Mouse (Mus musculus): Measurements from ENCODE around the gene Stox1.

The Stox1 gene

DNA sequence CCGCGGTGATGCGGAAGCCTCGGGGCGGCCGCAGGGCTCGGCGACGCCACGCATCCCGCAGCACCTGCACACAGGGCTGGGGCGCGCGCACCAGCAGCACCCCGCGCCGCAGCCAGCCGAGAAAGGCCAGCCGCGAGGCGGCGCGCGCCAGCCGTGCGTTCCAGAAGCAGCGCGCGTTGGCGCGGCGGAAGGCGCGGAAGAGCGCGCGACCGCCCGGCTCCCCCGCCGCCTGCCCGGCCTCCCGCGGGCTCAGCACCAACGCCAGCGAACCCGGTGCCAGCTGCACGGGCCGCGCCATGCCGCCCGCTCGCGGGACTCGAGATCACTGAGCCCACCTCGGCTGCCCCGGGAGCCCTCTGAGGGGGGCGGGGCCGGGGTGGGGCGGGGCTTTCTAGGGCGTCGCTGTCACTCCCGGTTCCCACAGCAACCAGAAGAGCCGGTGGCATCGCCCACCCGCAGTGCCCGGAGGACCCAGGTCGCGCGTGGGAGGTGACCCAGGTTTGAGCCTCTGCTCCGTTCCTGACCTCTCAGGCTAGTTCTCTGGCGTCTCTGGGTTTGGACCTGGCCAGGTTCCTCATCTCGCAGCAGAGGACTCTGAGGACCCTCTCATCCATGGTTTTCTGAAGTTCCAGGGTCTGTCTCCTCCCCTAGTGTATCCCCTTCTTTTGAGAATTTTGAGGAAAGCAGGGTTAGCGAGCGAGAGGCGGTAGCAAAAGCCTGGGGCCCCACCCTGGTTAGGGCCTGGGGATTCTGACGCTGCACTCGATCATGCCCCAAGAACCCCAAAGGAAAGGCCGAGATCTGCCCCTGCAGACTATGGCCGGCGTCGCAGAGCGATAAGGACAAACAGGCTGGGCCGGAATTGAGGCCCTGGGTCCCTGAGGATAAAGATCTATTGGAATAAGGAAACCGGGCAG, at the start of gene Stox1:
Gene Stox1, minus strand, starts transcription at position 358 of the 917 bp plus-strand sequence.
- no peak for TF ChIP-seq GATA4 (IDR thresholded peaks at IDR 0.05; ENCODE audit: insufficient replicate concordance, low read length)

DNA sequence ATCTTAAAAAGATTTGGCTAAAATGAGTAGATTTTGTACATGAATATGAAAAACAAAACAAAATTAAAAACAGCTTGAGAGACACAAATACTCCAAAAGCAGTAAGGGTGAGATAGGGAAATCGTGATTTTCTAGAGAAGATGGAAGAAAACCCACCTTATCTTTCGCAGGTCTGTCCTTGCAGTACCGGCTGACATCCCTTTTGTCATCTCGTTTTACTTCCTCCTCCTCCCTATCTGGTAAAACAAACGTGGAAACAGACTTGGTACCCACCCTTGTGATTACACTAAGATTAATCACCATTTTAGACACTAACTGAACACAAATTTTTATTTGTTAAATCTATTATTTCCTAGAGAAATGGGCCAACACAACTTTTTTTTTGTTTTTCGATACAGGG, 24.9 kb upstream of the Stox1 start:
- no peak for TF ChIP-seq GATA4 (IDR thresholded peaks at IDR 0.05; ENCODE audit: insufficient replicate concordance, low read length)

DNA sequence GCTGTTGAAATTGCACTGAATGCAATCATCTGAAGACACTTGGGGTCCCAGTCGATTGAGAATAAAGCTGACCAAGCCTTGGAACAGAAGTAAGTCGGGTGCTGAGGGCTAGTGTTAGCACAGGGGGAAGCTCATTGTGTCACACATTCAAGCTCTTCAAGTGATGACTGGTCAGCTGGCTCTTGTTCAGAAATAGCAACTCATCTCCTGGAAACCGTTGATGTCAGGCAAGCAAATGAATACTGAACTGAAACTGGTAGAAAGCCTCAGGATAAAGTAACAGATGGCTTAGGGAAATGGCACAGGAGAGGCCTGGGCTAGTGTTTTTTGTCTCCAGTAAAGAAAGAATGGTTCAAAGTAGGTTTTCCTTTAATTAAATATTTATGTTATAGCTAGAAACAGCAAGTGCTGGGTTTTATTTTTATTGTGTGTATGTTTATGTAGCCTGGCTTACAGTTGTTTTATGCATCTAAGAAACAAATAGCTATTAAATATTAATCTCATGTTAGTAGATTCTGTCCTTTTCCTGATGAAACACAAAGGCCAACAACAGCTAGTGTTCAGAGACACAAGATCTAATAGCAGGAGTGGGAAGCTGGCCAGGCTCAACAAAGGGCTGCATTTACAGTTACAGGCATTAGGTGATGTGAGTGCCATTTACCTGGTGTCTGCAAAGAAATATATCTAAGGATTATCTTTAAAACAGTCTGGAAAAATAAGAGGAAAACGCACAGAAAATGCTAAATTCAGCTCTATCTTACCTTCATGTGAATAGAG, 14.2 kb upstream of the Stox1 start:
- no peak for TF ChIP-seq GATA4 (IDR thresholded peaks at IDR 0.05; ENCODE audit: insufficient replicate concordance, low read length)

GRCm38 (mm10) chr10:62736965-62737688, 11.2 kb upstream of the Stox1 start:
- TF ChIP-seq GATA4 (IDR thresholded peaks at IDR 0.05; ENCODE audit: insufficient replicate concordance, low read length): no peak

DNA sequence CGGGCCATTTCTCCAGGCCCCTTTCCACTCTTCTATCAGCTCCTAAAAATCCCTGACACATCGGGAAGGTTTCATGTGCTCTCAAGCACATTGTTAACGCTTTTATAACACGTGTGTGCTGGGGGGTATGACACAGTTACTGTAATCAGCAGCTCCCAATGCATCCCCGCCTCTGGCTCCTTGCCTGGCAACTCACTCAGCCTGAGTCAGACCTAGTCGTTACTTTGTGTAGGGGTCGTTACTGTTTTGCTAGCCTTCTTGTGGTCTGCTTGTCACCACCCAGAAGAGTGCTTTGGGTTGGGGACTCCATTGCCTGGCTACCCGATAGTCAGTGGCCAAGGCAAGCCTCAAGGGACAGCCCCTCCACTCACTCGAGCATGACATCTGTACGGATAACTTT, 4.9 kb upstream of the Stox1 start:
- no peak for TF ChIP-seq GATA4 (IDR thresholded peaks at IDR 0.05; ENCODE audit: insufficient replicate concordance, low read length)

DNA sequence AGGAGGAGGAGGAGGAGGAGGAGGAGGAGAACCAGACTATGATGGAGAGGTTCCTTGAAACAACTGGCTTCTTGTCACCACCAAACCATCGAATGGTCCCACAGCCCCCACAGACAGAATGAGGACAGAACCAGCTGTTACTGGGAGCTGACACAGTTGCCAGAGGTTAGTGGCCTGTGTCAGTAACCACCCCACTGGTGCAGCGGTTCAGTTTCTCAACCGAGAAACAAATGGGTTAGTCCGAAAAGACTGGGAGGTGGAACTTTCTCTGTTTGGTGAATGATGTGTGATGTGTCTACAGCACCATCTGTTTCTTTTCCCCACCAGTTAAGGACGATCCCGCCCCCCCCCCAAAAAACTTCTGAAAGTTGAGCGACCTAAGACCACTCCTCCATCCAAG, 992 bp downstream of the Stox1 start:
- no peak for TF ChIP-seq GATA4 (IDR thresholded peaks at IDR 0.05; ENCODE audit: insufficient replicate concordance, low read length)

- TF ChIP-seq GATA4 (IDR thresholded peaks at IDR 0.05; ENCODE audit: insufficient replicate concordance, low read length): no peak
These were observed 3.2 kb downstream of the Stox1 start for GRCm38 (mm10) chr10:62722701-62723100.

GRCm38 (mm10) chr10:62713457-62713856, 12.5 kb downstream of the Stox1 start:
- no peak for TF ChIP-seq GATA4 (IDR thresholded peaks at IDR 0.05; ENCODE audit: insufficient replicate concordance, low read length)

GRCm38 (mm10) chr10:62703579-62703978, 22.3 kb downstream of the Stox1 start:
- TF ChIP-seq GATA4 (IDR thresholded peaks at IDR 0.05; ENCODE audit: insufficient replicate concordance, low read length): no peak

- no peak for TF ChIP-seq GATA4 (IDR thresholded peaks at IDR 0.05; ENCODE audit: insufficient replicate concordance, low read length)
These were observed 23.5 kb downstream of the Stox1 start for GRCm38 (mm10) chr10:62702436-62702835.

DNA sequence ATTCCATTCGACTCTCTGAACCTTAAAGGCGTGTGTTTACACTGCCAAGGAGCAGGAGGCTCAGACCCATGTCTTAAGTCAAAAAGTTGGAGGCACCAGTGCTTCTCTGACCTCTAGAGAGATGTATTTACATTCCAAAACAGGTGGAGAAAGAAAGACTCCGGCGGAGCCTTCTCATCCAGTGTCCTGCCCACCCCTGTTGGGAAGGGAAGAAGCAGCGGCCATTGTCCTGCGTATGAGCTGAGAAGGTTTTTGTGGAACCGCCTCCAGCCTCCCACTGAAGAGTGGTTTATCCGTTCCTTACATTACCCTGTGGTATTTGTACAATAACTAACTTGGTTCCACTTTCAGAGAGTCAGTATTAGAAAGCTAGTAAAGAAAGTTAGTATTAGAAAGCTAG, 33.2 kb downstream of the Stox1 start:
- TF ChIP-seq GATA4 (IDR thresholded peaks at IDR 0.05; ENCODE audit: insufficient replicate concordance, low read length): no peak

DNA sequence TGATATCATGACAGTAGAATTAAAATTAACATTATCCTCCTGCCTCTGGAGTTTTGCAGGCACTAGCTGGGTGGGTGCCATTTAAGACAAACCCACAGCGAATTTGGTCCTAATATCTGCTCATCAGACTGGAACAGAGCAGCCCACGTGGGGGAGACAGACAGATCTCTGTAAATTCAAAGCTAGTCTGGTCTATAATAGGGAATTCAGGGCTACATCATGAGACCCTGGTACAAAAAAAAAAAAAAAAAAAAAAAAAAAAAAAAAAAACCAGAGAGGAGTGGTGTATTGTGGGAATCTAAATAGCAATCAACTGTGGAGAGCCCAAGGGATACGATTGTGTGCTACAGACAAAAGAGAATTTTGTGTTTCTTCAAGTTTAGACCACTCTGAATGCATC, 33.7 kb downstream of the Stox1 start:
- no peak for TF ChIP-seq GATA4 (IDR thresholded peaks at IDR 0.05; ENCODE audit: insufficient replicate concordance, low read length)

DNA sequence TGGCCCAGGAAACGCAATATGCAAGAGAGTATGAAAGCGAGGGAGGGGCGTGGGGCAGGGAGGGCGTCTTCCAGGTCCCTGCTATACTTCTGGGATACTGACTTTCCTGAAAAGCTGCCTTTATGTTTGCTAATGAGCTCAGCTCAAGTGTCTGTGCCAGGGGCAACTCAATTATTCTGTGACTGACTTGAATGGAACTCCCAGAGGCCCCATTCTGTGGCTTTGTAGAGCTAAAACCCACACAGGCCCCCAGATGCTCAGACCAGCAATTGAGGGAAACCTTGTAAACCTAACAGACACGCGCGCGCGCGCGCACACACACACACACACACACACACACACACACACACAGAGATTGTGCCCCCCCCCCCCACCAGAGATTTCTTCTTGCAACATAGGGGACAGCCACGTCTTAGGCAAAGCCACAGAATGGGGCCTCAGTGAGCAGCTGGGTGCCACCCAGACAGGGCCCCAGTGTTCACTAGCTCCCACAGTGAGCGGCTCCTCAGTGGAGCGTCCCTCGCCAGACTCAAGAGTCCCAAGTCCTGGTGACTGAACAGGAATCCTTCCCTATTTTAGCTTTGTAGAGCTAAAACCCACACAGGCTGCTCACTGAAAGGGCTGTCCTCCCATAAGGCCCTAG, 38.8 kb downstream of the Stox1 start:
- TF ChIP-seq GATA4 (IDR thresholded peaks at IDR 0.05; ENCODE audit: insufficient replicate concordance, low read length): no peak

GRCm38 (mm10) chr10:62683043-62683442, 42.9 kb downstream of the Stox1 start:
- TF ChIP-seq GATA4 (IDR thresholded peaks at IDR 0.05; ENCODE audit: insufficient replicate concordance, low read length): no peak

- no peak for TF ChIP-seq GATA4 (IDR thresholded peaks at IDR 0.05; ENCODE audit: insufficient replicate concordance, low read length)
These were observed 46.1 kb downstream of the Stox1 start for GRCm38 (mm10) chr10:62679833-62680232.

Data from liver, adult (tissue).